Mouse (Mus musculus) embryonic stem cell, embryonic (primary cell): ENCODE measurements around the gene Kpna1.
"Not testable (repeated sequence)": the region's sequence is repeated elsewhere in the genome, so short reads cannot be mapped to it uniquely, and the experiment has no call there.

Source experiments
- CTCF ChIA-PET, 4 experiments: fragments of 300-600 bp in 2 of 4; fragments of 350-600 bp in 2 of 4; sonication (Branson Sonifier 250); formaldehyde crosslinking; loops; one replicate each; lab custom pipeline; 2022; ENCODE audit warnings: inconsistent platforms in 2 of 4; lab: Charles Lee
- POLR2A ChIA-PET, 4 experiments: fragments of 300-600 bp in 2 of 4; fragments of 350-600 bp in 2 of 4; sonication (Branson Sonifier 250); formaldehyde crosslinking; loops; one replicate each; lab custom pipeline; 2022; ENCODE audit warnings: antibody characterized with exemption in 4 of 4, inconsistent platforms in 1 of 4; lab: Charles Lee

The Kpna1 gene

GRCm38 (mm10) chr16:35974021-35974420, 4.5 kb upstream of the Kpna1 start:
- CTCF ChIA-PET = no interaction called here

GRCm38 (mm10) chr16:35981363-35981821, 2.8 kb downstream of the Kpna1 start:
- CTCF ChIA-PET = no interaction called here
- POLR2A ChIA-PET = interaction anchor here in 2 of 4 experiments (0.5 to 10.9 kb wide), 11 partner anchors 8 to 396 kb away, joined by 3 to 269 read pairs (median 4); partner anchors contain the start of genes Ccdc58 (in 1 of the 2) and Fam162a (in 1 of the 2)

More at GRCm38 (mm10) chr16:35974021-35974420, 4.5 kb upstream of the Kpna1 start:
- POLR2A ChIA-PET = interaction anchor here (0.8 to 11.9 kb wide), 11 partner anchors 9 to 99 kb away, joined by 3 to 269 read pairs (median 4); partner anchors contain the start of genes Ccdc58 (in 1 of the 4), Fam162a (in 1 of the 4) and Kpna1 (in 1 of the 4)

GRCm38 (mm10) chr16:35982506-35982901, 4.0 kb downstream of the Kpna1 start:
- POLR2A ChIA-PET = interaction anchor here (0.5 to 10.9 kb wide), 49 partner anchors 8 to 1298 kb away, joined by 3 to 269 read pairs (median 6); partner anchors contain the start of genes Ccdc58 (in 2 of the 4), Fam162a (in 2 of the 4), Hspbap1 (in 2 of the 4) and Wdr5b (in 2 of the 4)
- CTCF ChIA-PET = interaction anchor here in 2 of 4 experiments (1.0 to 1.5 kb wide), 3 partner anchors 11 to 120 kb away, joined by 3 to 4 read pairs (median 3); no protein-coding TSS in a partner anchor

GRCm38 (mm10) chr16:35982902-35983516, 4.5 kb downstream of the Kpna1 start:
- CTCF ChIA-PET = interaction anchor here in 3 of 4 experiments (0.6 to 1.5 kb wide), 9 partner anchors 10 to 283 kb away, joined by 3 to 8 read pairs (median 3); no protein-coding TSS in a partner anchor
- POLR2A ChIA-PET = interaction anchor here (0.5 to 10.9 kb wide), 65 partner anchors 9 to 1299 kb away, joined by 3 to 269 read pairs (median 5); partner anchors contain the start of genes Ccdc58 (in 3 of the 4), Fam162a (in 3 of the 4), Dtx3l (in 2 of the 4) and Hspbap1 (in 2 of the 4)

- ChIA-PET POLR2A (interaction anchor here (0.6 to 10.9 kb wide), 70 partner anchors 9 to 1002 kb away, joined by 3 to 269 read pairs (median 4); partner anchors contain the start of genes Ccdc58 (in 3 of the 4), Fam162a (in 3 of the 4), Dtx3l (in 2 of the 4) and Hspbap1 (in 2 of the 4)), CTCF (interaction anchor here in 3 of 4 experiments (0.6 to 1.5 kb wide), 9 partner anchors 10 to 284 kb away, joined by 3 to 8 read pairs (median 3); no protein-coding TSS in a partner anchor)
Measured at GRCm38 (mm10) chr16:35983517-35984101, 5.1 kb downstream of the Kpna1 start.

- CTCF ChIA-PET = interaction anchor here in 1 of 4 experiments (1.2 kb wide), 1 partner anchor 44 kb away, joined by 3 read pairs; no protein-coding TSS in a partner anchor
- POLR2A ChIA-PET = interaction anchor here (0.6 to 10.9 kb wide), 40 partner anchors 8 to 844 kb away, joined by 3 to 269 read pairs (median 6); partner anchors contain the start of genes Ccdc58 (in 2 of the 4), Dtx3l (in 2 of the 4), Fam162a (in 2 of the 4) and Wdr5b (in 2 of the 4)
Measured at GRCm38 (mm10) chr16:35984471-35984870, 5.9 kb downstream of the Kpna1 start.

- ChIA-PET CTCF (interaction anchor here in 2 of 4 experiments (0.5 to 0.7 kb wide), 3 partner anchors 11 to 1986 kb away, joined by 3 read pairs; no protein-coding TSS in a partner anchor), POLR2A (interaction anchor here in 2 of 4 experiments (0.8 to 10.9 kb wide), 7 partner anchors 12 to 83 kb away, joined by 3 to 269 read pairs (median 6); partner anchors contain the start of genes Ccdc58 (in 1 of the 2), Fam162a (in 1 of the 2) and Wdr5b (in 1 of the 2))
Measured at GRCm38 (mm10) chr16:35987930-35988329, 9.4 kb downstream of the Kpna1 start.

- CTCF ChIA-PET = no interaction called here
- POLR2A ChIA-PET = interaction anchor here in 2 of 4 experiments (1.0 to 17.0 kb wide), 6 partner anchors 7 to 79 kb away, joined by 3 to 165 read pairs (median 11); partner anchors contain the start of genes Ccdc58 (in 1 of the 2) and Fam162a (in 1 of the 2)
Measured at GRCm38 (mm10) chr16:35992391-35992790, 13.8 kb downstream of the Kpna1 start.

- POLR2A ChIA-PET = interaction anchor here in 3 of 4 experiments (0.6 to 17.0 kb wide), 14 partner anchors 8 to 906 kb away, joined by 3 to 165 read pairs (median 4); partner anchors contain the start of genes Ccdc58 (in 1 of the 3) and Fam162a (in 1 of the 3)
- CTCF ChIA-PET = interaction anchor here in 2 of 4 experiments (0.7 to 0.8 kb wide), 2 partner anchors 9 to 10 kb away, joined by 3 to 4 read pairs; no protein-coding TSS in a partner anchor
Measured at GRCm38 (mm10) chr16:35993316-35993715, 14.8 kb downstream of the Kpna1 start.

- POLR2A ChIA-PET = interaction anchor here in 2 of 4 experiments (0.5 to 17.0 kb wide), 5 partner anchors 13 to 72 kb away, joined by 3 to 165 read pairs (median 4); partner anchors contain the start of genes Ccdc58 (in 1 of the 2) and Fam162a (in 1 of the 2)
- CTCF ChIA-PET = not testable (repeated sequence)
Measured at GRCm38 (mm10) chr16:35998852-35999251, 20.3 kb downstream of the Kpna1 start.

- CTCF ChIA-PET = no interaction called here
Measured at GRCm38 (mm10) chr16:36008396-36008795, 29.8 kb downstream of the Kpna1 start.

GRCm38 (mm10) chr16:36016335-36016734, 37.8 kb downstream of the Kpna1 start:
- POLR2A ChIA-PET = interaction anchor here in 2 of 4 experiments (0.9 to 2.8 kb wide), 5 partner anchors 29 to 56 kb away, joined by 3 to 10 read pairs (median 4); no protein-coding TSS in a partner anchor
- CTCF ChIA-PET = interaction anchor here in 1 of 4 experiments (0.6 kb wide), 1 partner anchor 29 kb away, joined by 3 read pairs; no protein-coding TSS in a partner anchor

More at GRCm38 (mm10) chr16:36008396-36008795, 29.8 kb downstream of the Kpna1 start:
- POLR2A ChIA-PET = interaction anchor here in 1 of 4 experiments (0.7 to 17.0 kb wide), 6 partner anchors 11 to 60 kb away, joined by 3 to 165 read pairs (median 3); no protein-coding TSS in a partner anchor

- ChIA-PET CTCF (interaction anchor here in 3 of 4 experiments (0.6 kb wide), 4 partner anchors 9 to 411 kb away, joined by 3 to 5 read pairs (median 4); no protein-coding TSS in a partner anchor), POLR2A (interaction anchor here in 2 of 4 experiments (0.6 to 2.4 kb wide), 3 partner anchors 9 to 17 kb away, joined by 5 to 11 read pairs (median 8); no protein-coding TSS in a partner anchor)
Measured at GRCm38 (mm10) chr16:36028120-36028519, 49.6 kb downstream of the Kpna1 start.

GRCm38 (mm10) chr16:36040640-36041624, 62.4 kb downstream of the Kpna1 start, which contains the start of gene Wdr5b:
Wdr5b (plus strand) TSS chr16:36041190.
- CTCF ChIA-PET = interaction anchor here in 3 of 4 experiments (0.7 to 0.8 kb wide), 3 partner anchors 14 to 365 kb away, joined by 3 to 4 read pairs (median 3); no protein-coding TSS in a partner anchor
- POLR2A ChIA-PET = interaction anchor here (0.5 to 4.9 kb wide), 31 partner anchors 10 to 834 kb away, joined by 3 to 25 read pairs (median 4); partner anchors contain the start of genes Ccdc58 (in 3 of the 4), Fam162a (in 3 of the 4), Dtx3l (in 2 of the 4) and Eaf2 (in 1 of the 4)

- ChIA-PET POLR2A (interaction anchor here in 3 of 4 experiments (0.6 to 4.9 kb wide), 16 partner anchors 10 to 833 kb away, joined by 3 to 25 read pairs (median 4); partner anchors contain the start of genes Ccdc58 (in 3 of the 3), Fam162a (in 3 of the 3), Eaf2 (in 1 of the 3) and Golgb1 (in 1 of the 3)), CTCF (no interaction called here)
Measured at GRCm38 (mm10) chr16:36041625-36042020, 63.1 kb downstream of the Kpna1 start.
